Mouse (Mus musculus): ENCODE results near the gene Lpcat2b.

DNA sequence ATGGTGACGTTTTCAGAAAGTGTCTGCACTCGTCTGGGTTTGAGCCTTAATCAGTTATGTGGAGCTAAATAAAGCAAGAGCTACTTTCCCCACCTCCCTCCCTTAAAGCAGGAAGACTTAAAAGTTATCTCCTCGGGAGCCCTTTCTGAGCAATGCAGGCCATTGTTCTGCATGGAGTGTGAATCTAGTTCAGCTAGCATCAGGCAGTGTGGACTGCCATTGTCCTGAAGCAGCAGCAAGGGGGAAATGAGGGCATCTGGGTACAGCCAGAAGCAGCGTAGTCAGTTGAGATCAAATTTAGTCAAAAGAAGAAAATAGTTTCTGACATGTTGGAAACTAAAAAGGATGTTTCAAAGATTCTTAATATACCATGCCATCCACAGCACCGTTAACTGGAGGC lies 35.2 kb downstream of the Lpcat2b start:
- TF ChIP-seq POLR2A (IDR thresholded peaks at IDR 0.05; ENCODE audit: low read depth, low read length) (no peak), CTCF (IDR thresholded peaks at IDR 0.05; ENCODE audit: borderline replicate concordance, insufficient read depth, low read length) (no peak)
